Mouse (Mus musculus) spleen, postnatal 4 days (tissue): ENCODE measurements around the gene Olfr703.

Experiments used
- DNase-seq, 2 experiments: peaks; one replicate each; pipeline ENCODE4 v3.0.0; 2022; ENCODE audit warnings: low spot score in 2 of 2

Gene Olfr703

GRCm38 (mm10) chr7:106843060-106843459 is at the start of gene Olfr703:
Olfr703 (plus strand) TSS chr7:106843360.
- no peak for DNase-seq

- no peak for DNase-seq
Observed at GRCm38 (mm10) chr7:106808734-106809133, 34.4 kb upstream of the Olfr703 start, which contains the start of gene Olfr700. Olfr700 (minus strand) TSS chr7:106808834.

- no peak for DNase-seq
Observed at GRCm38 (mm10) chr7:106813829-106814228, 29.3 kb upstream of the Olfr703 start, which contains the start of gene Olfr701. Olfr701 (plus strand) TSS chr7:106814129.

- DNase-seq: no peak
Observed at GRCm38 (mm10) chr7:106815775-106816174, 27.4 kb upstream of the Olfr703 start.

- no peak for DNase-seq
Observed at GRCm38 (mm10) chr7:106818414-106818813, 24.7 kb upstream of the Olfr703 start.

- DNase-seq: no peak
Observed at GRCm38 (mm10) chr7:106833793-106834192, 9.4 kb upstream of the Olfr703 start, which contains the start of gene Olfr702. Olfr702 (minus strand) TSS chr7:106833893.

GRCm38 (mm10) chr7:106862885-106863284 is 19.7 kb downstream of the Olfr703 start, which contains the start of gene Olfr704:
Olfr704 (plus strand) TSS chr7:106863185.
- no peak for DNase-seq

GRCm38 (mm10) chr7:106876791-106877190 is 33.6 kb downstream of the Olfr703 start, which contains the start of gene Olfr705:
Olfr705 (minus strand) TSS chr7:106876891.
- DNase-seq: no peak

GRCm38 (mm10) chr7:106888062-106888461 is 44.9 kb downstream of the Olfr703 start, which contains the start of gene Olfr706:
Olfr706 (minus strand) TSS chr7:106888162.
- DNase-seq: no peak
